Mouse (Mus musculus): Measurements from ENCODE around the gene Tbc1d9.

Gene Tbc1d9

GRCm38 (mm10) chr8:83165235-83165930, at the start of gene Tbc1d9:
Tbc1d9 (plus strand) TSS chr8:83165352.
- peak; percentile 86 to 88 for DNase-seq

- DNase-seq = peak in 1 of 2 experiments; percentile 18
Measured at GRCm38 (mm10) chr8:83135086-83135485, 30.1 kb upstream of the Tbc1d9 start.

- DNase-seq = peak; percentile 18 to 21
Measured at GRCm38 (mm10) chr8:83140068-83140467, 25.1 kb upstream of the Tbc1d9 start.

- no peak for DNase-seq
Measured at GRCm38 (mm10) chr8:83140701-83141111, 24.4 kb upstream of the Tbc1d9 start.

- DNase-seq = no peak
Measured at GRCm38 (mm10) chr8:83141358-83141757, 23.8 kb upstream of the Tbc1d9 start.

GRCm38 (mm10) chr8:83144601-83145000, 20.6 kb upstream of the Tbc1d9 start:
- no peak for DNase-seq

GRCm38 (mm10) chr8:83145421-83145820, 19.7 kb upstream of the Tbc1d9 start:
- no peak for DNase-seq

- no peak for DNase-seq
Measured at GRCm38 (mm10) chr8:83149124-83149523, 16.0 kb upstream of the Tbc1d9 start.

GRCm38 (mm10) chr8:83152055-83152454, 13.1 kb upstream of the Tbc1d9 start:
- DNase-seq = no peak

GRCm38 (mm10) chr8:83152470-83152869, 12.7 kb upstream of the Tbc1d9 start:
- DNase-seq = no peak

- DNase-seq = no peak
Measured at GRCm38 (mm10) chr8:83155110-83155509, 10.0 kb upstream of the Tbc1d9 start.

GRCm38 (mm10) chr8:83158971-83159370, 6.2 kb upstream of the Tbc1d9 start:
- DNase-seq = no peak

GRCm38 (mm10) chr8:83159615-83160014, 5.5 kb upstream of the Tbc1d9 start:
- DNase-seq = no peak

- no peak for DNase-seq
Measured at GRCm38 (mm10) chr8:83160613-83161012, 4.5 kb upstream of the Tbc1d9 start.

- DNase-seq = peak; percentile 70 to 75
Measured at GRCm38 (mm10) chr8:83165931-83166867, 1.0 kb downstream of the Tbc1d9 start, which contains the start of gene Gm10645. Gm10645 (minus strand) TSS chr8:83166170.

GRCm38 (mm10) chr8:83167932-83168331, 2.8 kb downstream of the Tbc1d9 start:
- peak; percentile 26 to 43 for DNase-seq

GRCm38 (mm10) chr8:83169127-83169526, 4.0 kb downstream of the Tbc1d9 start:
- no peak for DNase-seq

- DNase-seq = peak; percentile 39 to 50
Measured at GRCm38 (mm10) chr8:83169709-83170108, 4.6 kb downstream of the Tbc1d9 start.

GRCm38 (mm10) chr8:83170894-83171293, 5.7 kb downstream of the Tbc1d9 start:
- DNase-seq = no peak

GRCm38 (mm10) chr8:83175680-83176079, 10.5 kb downstream of the Tbc1d9 start:
- peak; percentile 60 to 62 for DNase-seq

GRCm38 (mm10) chr8:83176785-83177184, 11.6 kb downstream of the Tbc1d9 start:
- DNase-seq = no peak

- no peak for DNase-seq
Measured at GRCm38 (mm10) chr8:83177317-83178195, 12.4 kb downstream of the Tbc1d9 start.
